Mouse (Mus musculus) heart, embryonic 12.5 days (tissue): Measurements from ENCODE around the gene Adamts12. TPM values are rescaled to one million over a fixed set of nuclear protein-coding genes. Genes with fewer than 3 reads are reported as not detected.

Source experiments
- ATAC-seq: fragments of 200-750 bp; cut with Nextera tagmentation; 2 replicates; pipeline ENCODE4 v1.8.0; 2017; ENCODE audit warnings: moderate TSS enrichment, moderate library complexity; ENCODE audit not compliant: insufficient number of reproducible peaks, low FRiP score
- H3K27ac ChIP-seq: fragments of 300-500 bp; sonication (generic); 2 replicates; pipeline ENCODE4 v1.5.1; 2016; ENCODE audit warnings: mild to moderate bottlenecking, moderate library complexity; ENCODE audit not compliant: poor library complexity, severe bottlenecking
- H3K27me3 ChIP-seq: fragments of 300-500 bp; sonication (generic); replicated peaks from 2 replicates; pipeline ENCODE4 v1.6.1; 2016; ENCODE audit warnings: mild to moderate bottlenecking, moderate library complexity
- H3K36me3 ChIP-seq: fragments of 300-500 bp; sonication (generic); 2 replicates; pipeline ENCODE4 v1.6.1; 2016; ENCODE audit warnings: mild to moderate bottlenecking, moderate library complexity
- H3K4me1 ChIP-seq: fragments of 300-500 bp; sonication (generic); replicated peaks from 2 replicates; pipeline ENCODE4 v1.6.1; 2016; ENCODE audit warnings: mild to moderate bottlenecking
- H3K4me2 ChIP-seq: fragments of 300-500 bp; sonication (generic); 2 replicates; pipeline ENCODE4 v1.6.1; 2016; ENCODE audit warnings: mild to moderate bottlenecking, moderate library complexity
- H3K4me3 ChIP-seq: fragments of 300-500 bp; sonication (generic); 2 replicates; pipeline ENCODE4 v1.5.1; 2016; ENCODE audit warnings: mild to moderate bottlenecking
- H3K9ac ChIP-seq: fragments of 300-500 bp; sonication (generic); 2 replicates; pipeline ENCODE4 v1.6.1; 2016; ENCODE audit warnings: mild to moderate bottlenecking, moderate library complexity
- H3K9me3 ChIP-seq: fragments of 300-500 bp; sonication (generic); replicated peaks from 2 replicates; pipeline ENCODE4 v1.6.1; 2016; ENCODE audit warnings: mild to moderate bottlenecking, moderate library complexity
- WGBS: fragments of 180-500 bp; shearing (Covaris S2); methylation state at CpG from one replicate; pipeline ENCODE4 v1.1.7; 2016; 5-methylcytosine and 5-hydroxymethylcytosine counted together
- polyA plus RNA-seq: library from polyadenylated mRNA; unstranded; fragments of >200 nt; fragmentation: Nextera tagmentation; extraction: Ambion mirVana; gene quantifications from 2 replicates; pipeline ENCODE4 v1.2.1, GENCODE M21; 2016

Adamts12 gene
- polyA plus RNA-seq: 1.1 and 1.4 TPM in 2 replicates

- peak; percentile 84 for ATAC-seq
- no peaks in the 10 kb centered on the region for H3K27me3 ChIP-seq
- H3K4me3 ChIP-seq: peak within 1 kb of the TSS; percentile 45
- peaks cover 19% of the 10 kb centered on the region for H3K4me1 ChIP-seq
- H3K36me3 ChIP-seq: no peaks in the 10 kb centered on the region
- peak within 1 kb of the TSS; percentile 67 for H3K9ac ChIP-seq
- under 1% methylated on average over 25 of the region's 25 CpGs for WGBS
- no peaks in the 10 kb centered on the region for H3K9me3 ChIP-seq
- H3K27ac ChIP-seq: peak within 1 kb of the TSS; percentile 44
- peak within 1 kb of the TSS; percentile 88 for H3K4me2 ChIP-seq
These were observed at the start of gene Adamts12 for GRCm38 (mm10) chr15:11064558-11065411. TSS of gene Adamts12 (plus strand) at chr15:11064790.

GRCm38 (mm10) chr15:11014931-11015330 is 49.7 kb upstream of the Adamts12 start:
- H3K4me2 ChIP-seq: no peak overlapping the region

GRCm38 (mm10) chr15:11026801-11027561 is 37.6 kb upstream of the Adamts12 start:
- H3K9me3 ChIP-seq: no peaks in the 10 kb centered on the region
- H3K4me2 ChIP-seq: no peak overlapping the region
- no peak for ATAC-seq
- no peak overlapping the region for H3K9ac ChIP-seq
- H3K4me3 ChIP-seq: no peak overlapping the region
- H3K27ac ChIP-seq: no peak overlapping the region
- no peaks in the 10 kb centered on the region for H3K36me3 ChIP-seq
- WGBS: 61% methylated on average over 4 of the region's 4 CpGs
- H3K27me3 ChIP-seq: peaks cover 10% of the 10 kb centered on the region; the same call in 1 of the 2 replicates
- H3K4me1 ChIP-seq: no peaks in the 10 kb centered on the region; the same call in 1 of the 2 replicates

More at GRCm38 (mm10) chr15:11014931-11015330, 49.7 kb upstream of the Adamts12 start:
- Histone ChIP-seq H3K27me3 (peaks cover 4% of the 10 kb centered on the region; the same call in 1 of the 2 replicates), H3K9ac (no peak overlapping the region), H3K36me3 (no peaks in the 10 kb centered on the region), H3K9me3 (no peaks in the 10 kb centered on the region), H3K4me3 (no peak overlapping the region), H3K27ac (no peak overlapping the region), H3K4me1 (no peaks in the 10 kb centered on the region)
- 35% methylated on average over 2 of the region's 2 CpGs for WGBS
- ATAC-seq: no peak

- no peak for ATAC-seq
- no peaks in the 10 kb centered on the region for H3K36me3 ChIP-seq
- no peaks in the 10 kb centered on the region for H3K4me1 ChIP-seq
- H3K27me3 ChIP-seq: peaks cover 35% of the 10 kb centered on the region
- H3K27ac ChIP-seq: no peak overlapping the region
- H3K9ac ChIP-seq: no peak overlapping the region
- WGBS: 75% methylated on average over 3 of the region's 3 CpGs
- no peak overlapping the region for H3K4me2 ChIP-seq
- H3K4me3 ChIP-seq: no peak overlapping the region
- H3K9me3 ChIP-seq: no peaks in the 10 kb centered on the region
These were observed 34.4 kb upstream of the Adamts12 start for GRCm38 (mm10) chr15:11030188-11030587.

GRCm38 (mm10) chr15:11035947-11036474 is 28.6 kb upstream of the Adamts12 start:
- Histone ChIP-seq H3K36me3 (no peaks in the 10 kb centered on the region), H3K4me2 (peak overlapping the region; percentile 67), H3K9ac (no peak overlapping the region), H3K9me3 (no peaks in the 10 kb centered on the region), H3K4me1 (peaks cover 20% of the 10 kb centered on the region), H3K27me3 (peaks cover 67% of the 10 kb centered on the region), H3K27ac (no peak overlapping the region), H3K4me3 (peak overlapping the region; percentile 38)
- no peak for ATAC-seq
- 6% methylated on average over 34 of the region's 34 CpGs for WGBS

- no peaks in the 10 kb centered on the region for H3K9me3 ChIP-seq
- H3K36me3 ChIP-seq: no peaks in the 10 kb centered on the region
- no peak for ATAC-seq
- 3% methylated on average over 49 of the region's 49 CpGs for WGBS
- H3K27me3 ChIP-seq: peaks cover 62% of the 10 kb centered on the region
- H3K27ac ChIP-seq: no peak overlapping the region
- 0 out of 2 replicates have a peak overlapping the region, but pooled peaks have one; percentile 1 for H3K9ac ChIP-seq
- H3K4me3 ChIP-seq: peak overlapping the region; percentile 38
- peak overlapping the region; percentile 67 for H3K4me2 ChIP-seq
- H3K4me1 ChIP-seq: peaks cover 20% of the 10 kb centered on the region
These were observed 27.8 kb upstream of the Adamts12 start for GRCm38 (mm10) chr15:11036535-11037375.

- peak overlapping the region; percentile 38 for H3K4me3 ChIP-seq
- no peak overlapping the region for H3K27ac ChIP-seq
- H3K4me2 ChIP-seq: peak overlapping the region; percentile 67
- no peaks in the 10 kb centered on the region for H3K36me3 ChIP-seq
- H3K4me1 ChIP-seq: peaks cover 20% of the 10 kb centered on the region
- no peaks in the 10 kb centered on the region for H3K9me3 ChIP-seq
- ATAC-seq: no peak
- peaks cover 57% of the 10 kb centered on the region for H3K27me3 ChIP-seq
- 3% methylated on average over 8 of the region's 8 CpGs for WGBS
- no peak overlapping the region for H3K9ac ChIP-seq
These were observed 27.3 kb upstream of the Adamts12 start for GRCm38 (mm10) chr15:11037376-11037695.

GRCm38 (mm10) chr15:11037711-11038110 is 26.9 kb upstream of the Adamts12 start, which contains the start of gene Rxfp3:
TSS of gene Rxfp3 (minus strand) at chr15:11037991.
- no peak for ATAC-seq
- H3K4me2 ChIP-seq: peak within 1 kb of the TSS; percentile 67
- no peaks in the 10 kb centered on the region for H3K36me3 ChIP-seq
- H3K27ac ChIP-seq: no peak within 1 kb of the TSS
- no peaks in the 10 kb centered on the region for H3K9me3 ChIP-seq
- peaks cover 55% of the 10 kb centered on the region for H3K27me3 ChIP-seq
- WGBS: 7% methylated on average over 16 of the region's 16 CpGs
- peak within 1 kb of the TSS; percentile 38 for H3K4me3 ChIP-seq
- H3K9ac ChIP-seq: no peak within 1 kb of the TSS
- peaks cover 20% of the 10 kb centered on the region for H3K4me1 ChIP-seq

GRCm38 (mm10) chr15:11038476-11038875 is 26.1 kb upstream of the Adamts12 start:
- no peaks in the 10 kb centered on the region for H3K9me3 ChIP-seq
- H3K9ac ChIP-seq: no peak overlapping the region
- peaks cover 49% of the 10 kb centered on the region for H3K27me3 ChIP-seq
- no peak overlapping the region for H3K27ac ChIP-seq
- 3% methylated on average over 12 of the region's 12 CpGs for WGBS
- no peak for ATAC-seq
- H3K4me2 ChIP-seq: no peak overlapping the region
- H3K4me3 ChIP-seq: no peak overlapping the region
- H3K36me3 ChIP-seq: no peaks in the 10 kb centered on the region
- peaks cover 20% of the 10 kb centered on the region for H3K4me1 ChIP-seq

GRCm38 (mm10) chr15:11040067-11040466 is 24.5 kb upstream of the Adamts12 start:
- no peak overlapping the region for H3K4me3 ChIP-seq
- no peak overlapping the region for H3K27ac ChIP-seq
- H3K36me3 ChIP-seq: no peaks in the 10 kb centered on the region
- H3K4me1 ChIP-seq: peaks cover 20% of the 10 kb centered on the region
- peaks cover 33% of the 10 kb centered on the region for H3K27me3 ChIP-seq
- ATAC-seq: peak; percentile 64; the same call in 1 of the 2 replicates
- no peak overlapping the region for H3K4me2 ChIP-seq
- WGBS: 23% methylated on average over 5 of the region's 5 CpGs
- no peak overlapping the region for H3K9ac ChIP-seq
- H3K9me3 ChIP-seq: no peaks in the 10 kb centered on the region
